Mouse (Mus musculus) T-cell, adult 2 months (primary cell): ENCODE results near the gene AU021092.

Experiments
- DNase-seq: peaks from one replicate; pipeline ENCODE4 v3.0.0; 2022; ENCODE audit warnings: low spot score

The AU021092 gene

DNA sequence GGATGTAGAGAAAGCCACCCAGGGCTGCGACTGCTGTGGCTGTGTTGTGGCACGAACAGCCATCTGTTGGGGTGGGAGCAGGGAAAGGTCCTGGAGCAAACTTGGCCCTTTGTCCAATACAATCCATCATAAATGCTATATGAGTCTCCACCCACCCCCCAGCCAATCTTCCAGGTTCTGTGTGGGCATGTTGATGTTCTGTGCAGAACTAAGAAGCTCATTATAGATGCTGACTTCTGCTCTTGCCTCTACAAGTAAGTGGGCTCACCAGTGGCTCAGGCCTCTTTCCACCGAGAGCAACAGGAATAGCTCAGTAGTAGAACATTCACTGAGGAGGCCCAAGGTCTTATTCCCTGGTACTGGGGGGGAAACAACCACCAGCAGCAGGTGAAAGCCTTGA is 9.9 kb downstream of the AU021092 start:
- DNase-seq = no peak

- DNase-seq = no peak
Measured at GRCm38 (mm10) chr16:5210365-5210764, 11.7 kb downstream of the AU021092 start.

DNA sequence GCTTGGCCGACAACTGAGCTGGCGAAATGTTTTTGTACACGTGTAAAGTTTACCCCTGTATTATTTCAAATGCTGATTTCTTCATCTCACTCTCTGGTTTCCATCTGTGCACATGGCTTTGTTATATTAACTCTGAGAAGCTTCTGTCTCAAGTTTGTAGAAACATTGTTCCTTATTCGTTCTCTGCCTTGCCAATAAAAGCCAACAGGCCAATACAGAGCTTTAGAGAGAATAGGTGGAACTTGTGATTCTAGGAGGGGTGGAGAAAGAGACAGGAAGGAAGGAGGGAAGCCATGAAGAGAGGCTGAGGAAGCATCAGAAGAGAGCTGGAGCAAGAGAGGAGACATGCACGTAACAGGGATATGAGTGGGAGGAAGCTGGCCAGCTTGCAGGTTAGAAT is 16.0 kb downstream of the AU021092 start:
- no peak for DNase-seq

DNA sequence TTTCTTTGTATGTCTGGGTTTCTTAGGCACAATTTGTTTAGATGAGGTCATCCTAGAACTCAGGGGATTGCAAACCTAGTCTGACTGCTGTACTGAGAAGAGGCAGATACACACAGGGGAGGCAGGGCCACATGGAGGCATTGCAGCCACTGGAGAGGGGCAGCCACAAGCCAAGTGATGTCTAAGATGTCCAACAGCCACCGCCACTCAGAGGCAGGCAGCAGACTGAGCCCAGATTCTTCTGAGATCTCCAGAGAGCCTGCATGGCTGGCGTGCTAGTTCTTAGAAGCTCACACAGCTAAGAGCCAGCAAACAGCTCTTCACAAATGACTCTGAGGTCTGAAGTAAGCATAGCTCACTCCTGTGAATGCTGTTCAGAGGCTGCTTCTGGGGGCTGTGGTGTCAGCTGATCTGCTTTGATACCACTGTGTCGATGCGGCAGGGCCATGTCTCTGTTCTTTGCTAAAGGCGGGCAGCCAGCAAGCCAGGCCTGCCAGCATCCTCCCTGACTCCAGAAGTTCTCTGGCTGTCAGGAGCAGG is 16.6 kb downstream of the AU021092 start:
- DNase-seq = no peak

DNA sequence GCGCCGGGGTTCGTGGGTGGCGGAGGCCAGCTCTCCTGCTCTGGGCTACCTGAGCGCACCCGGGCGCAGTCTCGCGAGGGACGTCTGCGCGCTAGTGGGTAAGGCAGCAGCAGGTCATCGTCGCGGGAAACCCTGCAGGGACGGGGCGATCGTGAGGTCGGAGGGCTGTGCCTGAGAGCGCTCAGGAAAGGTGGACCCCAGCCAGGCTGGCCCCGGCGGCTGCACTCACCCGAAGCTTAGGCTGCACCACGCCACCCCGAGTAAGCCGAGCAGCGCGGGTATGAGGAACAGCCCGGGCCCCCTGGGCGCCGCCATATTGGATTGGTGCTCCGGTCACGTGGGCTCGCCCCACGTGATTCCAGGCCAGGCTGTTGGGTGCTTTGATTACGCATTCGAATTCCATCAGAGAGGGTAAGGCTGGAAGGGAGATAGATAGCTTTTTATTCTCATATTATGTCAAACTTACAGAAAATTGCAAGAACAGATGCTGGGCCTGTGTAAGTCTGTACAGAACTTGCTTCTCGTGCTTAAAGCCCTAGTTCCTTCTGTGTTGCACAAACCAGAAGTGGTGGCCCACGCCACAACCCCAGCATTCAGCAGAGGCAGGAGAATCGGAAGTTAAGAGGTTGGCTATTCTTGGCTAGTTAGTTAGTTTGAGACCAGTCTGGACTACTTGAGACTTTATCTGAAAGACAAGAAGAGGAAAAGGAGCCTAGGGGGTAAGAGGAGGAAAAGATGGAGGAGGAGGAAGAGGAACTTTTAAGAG is 18.2 kb downstream of the AU021092 start, which contains the start of gene Nagpa:
Nagpa (minus strand) TSS at position 345 of the 766 bp plus-strand sequence.
- peak; percentile 76 for DNase-seq

- DNase-seq = peak; percentile 16
Measured at GRCm38 (mm10) chr16:5203200-5203599, 18.9 kb downstream of the AU021092 start.

DNA sequence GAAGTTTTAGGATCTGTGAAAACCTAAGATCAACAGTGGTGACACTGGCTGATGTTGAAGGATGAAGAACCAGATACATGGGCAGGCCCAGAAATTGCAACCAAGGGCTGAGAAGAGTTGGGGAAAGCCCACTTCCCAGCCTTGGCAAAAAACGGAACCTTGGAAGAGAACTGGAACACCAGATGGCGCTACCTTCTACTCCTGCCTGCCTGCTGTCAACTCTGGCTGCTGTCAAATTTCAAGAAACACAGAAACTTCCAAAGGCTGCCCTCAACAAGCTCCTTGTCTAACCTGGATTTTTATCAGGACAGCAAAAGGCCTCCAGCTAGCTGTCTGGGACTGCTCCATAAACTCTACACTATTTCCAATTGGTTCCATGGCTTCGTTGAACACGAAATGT is 19.4 kb downstream of the AU021092 start:
- peak; percentile 25 for DNase-seq

GRCm38 (mm10) chr16:5195080-5195479 is 27.0 kb downstream of the AU021092 start:
- DNase-seq = peak; percentile 7

- no peak for DNase-seq
Measured at GRCm38 (mm10) chr16:5186234-5186633, 35.9 kb downstream of the AU021092 start.

GRCm38 (mm10) chr16:5185691-5186090 is 36.4 kb downstream of the AU021092 start:
- no peak for DNase-seq

- no peak for DNase-seq
Measured at GRCm38 (mm10) chr16:5184956-5185355, 37.1 kb downstream of the AU021092 start.

GRCm38 (mm10) chr16:5184101-5184500 is 38.0 kb downstream of the AU021092 start:
- DNase-seq = no peak

DNA sequence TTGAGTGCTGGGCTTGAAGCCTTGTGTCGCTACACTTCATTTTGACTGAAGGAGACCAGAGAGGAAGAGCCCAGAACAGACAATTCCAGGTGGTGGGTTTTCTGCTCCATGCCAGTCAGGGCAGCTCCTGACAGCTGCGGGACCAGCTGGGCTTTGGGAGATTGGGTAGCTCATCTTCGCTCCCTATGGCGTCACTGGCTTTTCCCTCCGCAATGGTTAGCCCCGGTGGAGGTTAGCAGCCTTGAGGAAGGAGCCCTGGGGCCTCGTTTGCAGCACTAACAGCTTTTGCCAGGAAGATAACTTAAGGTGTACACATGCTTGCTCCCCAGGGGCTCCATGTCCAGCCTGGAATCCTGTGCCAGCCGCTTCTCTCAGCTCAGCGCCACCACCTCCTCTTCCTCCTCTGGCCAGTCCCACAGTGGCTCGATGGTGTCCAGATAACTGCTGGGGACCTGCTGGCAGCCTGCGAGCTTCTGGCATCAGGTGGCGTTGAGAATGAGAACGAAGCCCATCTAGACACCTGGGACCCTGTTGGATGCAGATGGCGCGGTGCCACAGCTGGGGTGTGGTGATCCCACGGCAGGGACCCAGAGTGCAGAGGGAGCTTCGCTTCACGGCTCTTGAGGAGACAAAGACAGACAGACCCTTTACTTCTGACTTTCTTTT is 38.7 kb downstream of the AU021092 start:
- DNase-seq = no peak

DNA sequence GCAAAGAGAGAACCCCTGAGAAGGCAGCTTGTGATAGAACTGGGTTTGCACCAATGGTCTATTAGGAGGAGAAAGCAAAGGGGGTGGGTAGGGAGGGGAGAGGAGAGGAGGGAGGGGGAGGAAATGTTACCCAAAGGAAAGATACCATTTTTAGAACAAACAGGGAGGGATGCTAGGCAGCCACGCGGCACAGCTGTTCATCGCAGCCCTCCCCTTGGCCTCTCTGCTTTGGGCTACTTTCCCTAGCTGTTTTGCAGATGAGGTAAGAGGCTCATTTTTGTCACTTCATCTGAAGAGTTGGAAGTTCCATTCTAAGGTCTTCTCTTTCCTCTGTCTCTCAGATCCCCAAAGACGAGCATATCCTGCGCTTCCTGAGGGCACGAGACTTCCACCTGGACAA is 49.5 kb downstream of the AU021092 start:
- no peak for DNase-seq

GRCm38 (mm10) chr16:5168829-5169228 is 53.3 kb downstream of the AU021092 start:
- DNase-seq = no peak

- no peak for DNase-seq
Measured at GRCm38 (mm10) chr16:5168038-5168437, 54.1 kb downstream of the AU021092 start.

DNA sequence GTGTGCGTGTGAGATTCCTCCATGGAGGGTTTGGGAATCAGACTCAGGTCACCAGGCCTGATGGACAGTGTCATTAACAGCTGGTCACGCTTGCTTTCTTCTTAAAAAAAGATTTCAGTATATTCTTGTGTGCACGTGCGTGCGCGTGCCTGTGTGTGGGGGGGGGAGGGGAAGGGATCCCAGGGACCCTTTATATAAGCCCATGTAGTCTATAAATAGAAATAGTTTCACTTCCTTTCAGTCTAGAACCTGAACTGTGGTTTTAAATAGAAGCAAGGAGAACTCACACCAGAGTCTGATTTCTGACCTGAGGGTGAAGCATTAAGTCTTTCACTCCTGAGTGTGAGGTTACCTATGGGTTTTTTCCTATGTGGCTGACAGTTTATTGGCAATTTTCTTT is 57.8 kb downstream of the AU021092 start:
- no peak for DNase-seq
